Mouse (Mus musculus) stomach, postnatal 0 days (tissue): ENCODE measurements at regions not wholly inside any gene's neighbourhood (a gene's known extent, or its start where the extent isn't known, plus 50 kb on each side); places are given as distances from the start of the nearest gene placed in this dataset.
A peak's percentile ranks its signal among the peaks of the same experiment; 100 is the strongest.

Experiments
- ATAC-seq: fragments of 200-750 bp; cut with Nextera tagmentation; 2 replicates; pipeline ENCODE4 v1.8.0; 2017; ENCODE audit not compliant: low FRiP score, low TSS enrichment
- DNase-seq: peaks from one replicate; pipeline ENCODE4 v3.0.0-alpha.2; 2016; ENCODE audit warnings: low spot score
- H3K27ac ChIP-seq: fragments of 300-500 bp; sonication (generic); replicated peaks from 2 replicates; pipeline ENCODE4 v1.5.1; 2014; ENCODE audit warnings: mild to moderate bottlenecking, control low read depth
- H3K27me3 ChIP-seq: fragments of 300-500 bp; sonication (generic); 2 replicates; pipeline ENCODE4 v1.6.1; 2014; ENCODE audit warnings: low read length; ENCODE audit not compliant: control insufficient read depth, insufficient read depth
- H3K36me3 ChIP-seq: fragments of 300-500 bp; sonication (generic); 2 replicates; pipeline ENCODE4 v1.6.1; 2014; ENCODE audit warnings: low read length, mixed read lengths; ENCODE audit not compliant: control insufficient read depth, insufficient read depth
- H3K4me1 ChIP-seq: fragments of 300-500 bp; sonication (generic); replicated peaks from 2 replicates; pipeline ENCODE4 v1.6.1; 2014; ENCODE audit warnings: antibody characterized with exemption; ENCODE audit not compliant: control insufficient read depth, insufficient read depth
- H3K4me2 ChIP-seq: fragments of 300-500 bp; sonication (generic); replicated peaks from 2 replicates; pipeline ENCODE4 v1.6.1; 2014; ENCODE audit warnings: low read depth, mild to moderate bottlenecking, control low read depth, moderate library complexity
- H3K4me3 ChIP-seq: fragments of 300-500 bp; sonication (generic); 2 replicates; pipeline ENCODE4 v1.5.1; 2014; ENCODE audit warnings: low read depth, low read length, control low read depth
- H3K9ac ChIP-seq: fragments of 300-500 bp; sonication (generic); 2 replicates; pipeline ENCODE4 v1.6.1; 2014; ENCODE audit warnings: mild to moderate bottlenecking, low read length, control low read depth, mixed read lengths
- H3K9me3 ChIP-seq: fragments of 300-500 bp; sonication (generic); 2 replicates; pipeline ENCODE4 v1.6.1; 2016; ENCODE audit warnings: low read length; ENCODE audit not compliant: control insufficient read depth
- CTCF ChIP-seq: IDR thresholded peaks from 2 replicates; pipeline ENCODE4 v1.5.1; 2016; ENCODE audit warnings: antibody characterized with exemption, low read depth, mild to moderate bottlenecking, moderate library complexity
- EP300 ChIP-seq: optimal IDR thresholded peaks from 2 replicates; pipeline ENCODE3; 2016; ENCODE audit warnings: antibody characterized with exemption
- WGBS: fragments of 180-500 bp; shearing (Covaris S2); extraction: QIAGEN DNeasy Blood & Tissue Kit; methylation state at CpG from one replicate; pipeline ENCODE4 v1.1.7; 2014; 5-methylcytosine and 5-hydroxymethylcytosine counted together

- ATAC-seq (peak; percentile 88), DNase-seq (peak; percentile 44)
- no peak overlapping the region for H3K9ac ChIP-seq
- no peaks in the 10 kb centered on the region for H3K9me3 ChIP-seq
- H3K4me1 ChIP-seq = no peaks in the 10 kb centered on the region; the same call in 1 of the 2 replicates
- H3K4me2 ChIP-seq = no peak overlapping the region
- H3K4me3 ChIP-seq = no peak overlapping the region
- no peak overlapping the region for H3K27ac ChIP-seq
- no peaks in the 10 kb centered on the region for H3K27me3 ChIP-seq
- no peaks in the 10 kb centered on the region for H3K36me3 ChIP-seq
- 33% methylated on average over 7 of the region's 7 CpGs for WGBS
- TF ChIP-seq EP300 (no peak), CTCF (no peak)
These were observed 52.3 kb downstream of the Tnp1 start for GRCm38 (mm10) chr1:72963449-72963848.

- 27% methylated on average over 4 of the region's 4 CpGs for WGBS
- Histone ChIP-seq H3K9ac (no peak overlapping the region), H3K4me1 (peaks cover 4% of the 10 kb centered on the region; the same call in 1 of the 2 replicates), H3K4me2 (no peak overlapping the region), H3K27me3 (no peaks in the 10 kb centered on the region), H3K27ac (no peak overlapping the region), H3K9me3 (no peaks in the 10 kb centered on the region), H3K4me3 (no peak overlapping the region), H3K36me3 (no peaks in the 10 kb centered on the region)
- DNase-seq (no peak), ATAC-seq (no peak)
- TF ChIP-seq CTCF (no peak), EP300 (no peak)
These were observed 55.5 kb downstream of the Tnp1 start for GRCm38 (mm10) chr1:72960241-72960653.

- Histone ChIP-seq H3K27me3 (no peaks in the 10 kb centered on the region), H3K36me3 (no peaks in the 10 kb centered on the region), H3K4me1 (peaks cover 4% of the 10 kb centered on the region; the same call in 1 of the 2 replicates), H3K4me3 (no peak overlapping the region), H3K9me3 (no peaks in the 10 kb centered on the region), H3K9ac (no peak overlapping the region), H3K4me2 (no peak overlapping the region), H3K27ac (no peak overlapping the region)
- ATAC-seq (no peak), DNase-seq (no peak)
- WGBS = 68% methylated on average over 2 of the region's 2 CpGs
- TF ChIP-seq CTCF (no peak), EP300 (no peak)
These were observed 60.3 kb downstream of the Tnp1 start for GRCm38 (mm10) chr1:72955387-72955786.

- Histone ChIP-seq H3K9ac (no peak overlapping the region), H3K9me3 (no peaks in the 10 kb centered on the region), H3K27ac (no peak overlapping the region), H3K4me1 (0 out of 2 replicates have a peak, but pooled peaks cover 4% of the 10 kb centered on the region), H3K4me3 (no peak overlapping the region), H3K36me3 (no peaks in the 10 kb centered on the region), H3K27me3 (no peaks in the 10 kb centered on the region), H3K4me2 (no peak overlapping the region)
- WGBS = 43% methylated on average over 6 of the region's 6 CpGs
- no peak for TF ChIP-seq CTCF
- TF ChIP-seq EP300 = no peak
- peak; percentile 56 for DNase-seq
- no peak; the same call in 1 of the 2 replicates for ATAC-seq
These were observed 62.8 kb downstream of the Tnp1 start for GRCm38 (mm10) chr1:72952896-72953295.

GRCm38 (mm10) chr1:72951802-72952201, 63.9 kb downstream of the Tnp1 start:
- Histone ChIP-seq H3K9ac (no peak overlapping the region), H3K9me3 (no peaks in the 10 kb centered on the region), H3K4me1 (0 out of 2 replicates have a peak, but pooled peaks cover 4% of the 10 kb centered on the region), H3K27ac (no peak overlapping the region), H3K27me3 (no peaks in the 10 kb centered on the region), H3K4me2 (no peak overlapping the region), H3K36me3 (no peaks in the 10 kb centered on the region), H3K4me3 (no peak overlapping the region)
- 57% methylated on average over 7 of the region's 7 CpGs for WGBS
- DNase-seq = no peak
- no peak for TF ChIP-seq EP300
- no peak for TF ChIP-seq CTCF
- ATAC-seq = peak; percentile 49; the same call in 1 of the 2 replicates

- Histone ChIP-seq H3K27ac (no peak overlapping the region), H3K9ac (no peak overlapping the region), H3K4me2 (no peak overlapping the region), H3K4me1 (0 out of 2 replicates have a peak, but pooled peaks cover 4% of the 10 kb centered on the region), H3K9me3 (no peaks in the 10 kb centered on the region), H3K4me3 (no peak overlapping the region), H3K36me3 (no peaks in the 10 kb centered on the region), H3K27me3 (no peaks in the 10 kb centered on the region)
- DNase-seq (no peak), ATAC-seq (no peak)
- WGBS = 82% methylated on average over 7 of the region's 7 CpGs
- TF ChIP-seq CTCF (no peak), EP300 (no peak)
These were observed 64.3 kb downstream of the Tnp1 start for GRCm38 (mm10) chr1:72951365-72951764.
